Mouse (Mus musculus): ENCODE measurements at regions not wholly inside any gene's neighbourhood (a gene's known extent, or its start where the extent isn't known, plus 50 kb on each side); places are given as distances from the start of the nearest gene placed in this dataset.

GRCm38 (mm10) chr2:117502611-117503010, 159.8 kb upstream of the Rasgrp1 start:
- TF ChIP-seq ZC3H11A (IDR thresholded peaks at IDR 0.05; ENCODE audit: borderline replicate concordance, low read depth, low read length), result no peak
- no peak for TF ChIP-seq CHD2 (IDR thresholded peaks at IDR 0.05; ENCODE audit: low read depth, low read length)
- TF ChIP-seq MAFK (IDR thresholded peaks at IDR 0.05; ENCODE audit: insufficient read depth, low read depth, low read length), result no peak
- no peak for TF ChIP-seq HCFC1 (IDR thresholded peaks at IDR 0.05; ENCODE audit: borderline replicate concordance, insufficient read depth, low read length)
- TF ChIP-seq ZNF384 (IDR thresholded peaks at IDR 0.05; ENCODE audit: low read depth, low read length), result no peak
- in situ Hi-C loops (cut with MboI; ENCODE audit: low sequenced_read_pairs in 2 of 2, unreplicated experiment in 2 of 2), result no loop called here
- no peak overlapping the region for H3K4me3 ChIP-seq (ENCODE audit: insufficient read depth in 1 of 2, low read depth in 1 of 2, low read length in 2 of 2, poor library complexity in 1 of 2, severe bottlenecking in 1 of 2)

GRCm38 (mm10) chr2:117511737-117512136, 168.9 kb upstream of the Rasgrp1 start:
- Histone ChIP-seq H3K9ac (ENCODE audit: insufficient read depth, low read depth, low read length, poor library complexity, severe bottlenecking) (no peak overlapping the region), H3K27ac (ENCODE audit: insufficient read depth, low read depth, low read length, poor library complexity, severe bottlenecking) (no peak overlapping the region), H3K36me3 (ENCODE audit: control insufficient read depth, insufficient read depth, low read length, poor library complexity, severe bottlenecking) (no peaks in the 10 kb centered on the region), H3K4me1 (ENCODE audit: control insufficient read depth in 2 of 2, insufficient read depth in 2 of 2, low read length in 2 of 2, poor library complexity in 1 of 2) (no peaks in the 10 kb centered on the region), H3K9me3 (ENCODE audit: control insufficient read depth, insufficient read depth, low read depth, low read length) (no peaks in the 10 kb centered on the region), H3K4me3 (ENCODE audit: insufficient read depth in 1 of 2, low read depth in 1 of 2, low read length in 2 of 2, poor library complexity in 1 of 2, severe bottlenecking in 1 of 2) (no peak overlapping the region)
- no peak for DNase-seq (ENCODE audit: low read depth, low spot score)
- no peak for TF ChIP-seq CHD2 (IDR thresholded peaks at IDR 0.05; ENCODE audit: low read depth, low read length)
- TF ChIP-seq MAFK (IDR thresholded peaks at IDR 0.05; ENCODE audit: insufficient read depth, low read depth, low read length), result no peak
- no peak for TF ChIP-seq ZNF384 (IDR thresholded peaks at IDR 0.05; ENCODE audit: low read depth, low read length)
- no peak for TF ChIP-seq ZC3H11A (IDR thresholded peaks at IDR 0.05; ENCODE audit: borderline replicate concordance, low read depth, low read length)
- no peak for TF ChIP-seq HCFC1 (IDR thresholded peaks at IDR 0.05; ENCODE audit: borderline replicate concordance, insufficient read depth, low read length)
- in situ Hi-C loops (cut with MboI; ENCODE audit: low sequenced_read_pairs in 2 of 2, unreplicated experiment in 2 of 2), result no loop called here

More at GRCm38 (mm10) chr2:117502611-117503010, 159.8 kb upstream of the Rasgrp1 start:
- Histone ChIP-seq H3K4me1 (ENCODE audit: control insufficient read depth in 2 of 2, insufficient read depth in 2 of 2, low read length in 2 of 2, poor library complexity in 1 of 2) (no peaks in the 10 kb centered on the region), H3K27ac (ENCODE audit: insufficient read depth, low read depth, low read length, poor library complexity, severe bottlenecking) (no peak overlapping the region), H3K36me3 (ENCODE audit: control insufficient read depth, insufficient read depth, low read length, poor library complexity, severe bottlenecking) (no peaks in the 10 kb centered on the region), H3K9ac (ENCODE audit: insufficient read depth, low read depth, low read length, poor library complexity, severe bottlenecking) (no peak overlapping the region), H3K9me3 (ENCODE audit: control insufficient read depth, insufficient read depth, low read depth, low read length) (no peaks in the 10 kb centered on the region)
- no peak for DNase-seq (ENCODE audit: low read depth, low spot score)

GRCm38 (mm10) chr2:117512551-117512950, 169.8 kb upstream of the Rasgrp1 start:
- Histone ChIP-seq H3K4me3 (ENCODE audit: insufficient read depth in 1 of 2, low read depth in 1 of 2, low read length in 2 of 2, poor library complexity in 1 of 2, severe bottlenecking in 1 of 2) (no peak overlapping the region), H3K36me3 (ENCODE audit: control insufficient read depth, insufficient read depth, low read length, poor library complexity, severe bottlenecking) (no peaks in the 10 kb centered on the region), H3K9ac (ENCODE audit: insufficient read depth, low read depth, low read length, poor library complexity, severe bottlenecking) (no peak overlapping the region), H3K4me1 (ENCODE audit: control insufficient read depth in 2 of 2, insufficient read depth in 2 of 2, low read length in 2 of 2, poor library complexity in 1 of 2) (no peaks in the 10 kb centered on the region), H3K27ac (ENCODE audit: insufficient read depth, low read depth, low read length, poor library complexity, severe bottlenecking) (no peak overlapping the region), H3K9me3 (ENCODE audit: control insufficient read depth, insufficient read depth, low read depth, low read length) (no peaks in the 10 kb centered on the region)
- no peak for DNase-seq (ENCODE audit: low read depth, low spot score)
- TF ChIP-seq ZNF384 (IDR thresholded peaks at IDR 0.05; ENCODE audit: low read depth, low read length) (no peak), MAFK (IDR thresholded peaks at IDR 0.05; ENCODE audit: insufficient read depth, low read depth, low read length) (no peak), CHD2 (IDR thresholded peaks at IDR 0.05; ENCODE audit: low read depth, low read length) (no peak), HCFC1 (IDR thresholded peaks at IDR 0.05; ENCODE audit: borderline replicate concordance, insufficient read depth, low read length) (no peak), ZC3H11A (IDR thresholded peaks at IDR 0.05; ENCODE audit: borderline replicate concordance, low read depth, low read length) (no peak)
- in situ Hi-C loops (cut with MboI; ENCODE audit: low sequenced_read_pairs in 2 of 2, unreplicated experiment in 2 of 2), result no loop called here

GRCm38 (mm10) chr2:117524437-117524836, 181.6 kb upstream of the Rasgrp1 start:
- Histone ChIP-seq H3K4me3 (ENCODE audit: insufficient read depth in 1 of 2, low read depth in 1 of 2, low read length in 2 of 2, poor library complexity in 1 of 2, severe bottlenecking in 1 of 2) (no peak overlapping the region), H3K9me3 (ENCODE audit: control insufficient read depth, insufficient read depth, low read depth, low read length) (no peaks in the 10 kb centered on the region), H3K9ac (ENCODE audit: insufficient read depth, low read depth, low read length, poor library complexity, severe bottlenecking) (no peak overlapping the region), H3K4me1 (ENCODE audit: control insufficient read depth in 2 of 2, insufficient read depth in 2 of 2, low read length in 2 of 2, poor library complexity in 1 of 2) (no peaks in the 10 kb centered on the region), H3K36me3 (ENCODE audit: control insufficient read depth, insufficient read depth, low read length, poor library complexity, severe bottlenecking) (no peaks in the 10 kb centered on the region), H3K27ac (ENCODE audit: insufficient read depth, low read depth, low read length, poor library complexity, severe bottlenecking) (no peak overlapping the region)
- TF ChIP-seq MAFK (IDR thresholded peaks at IDR 0.05; ENCODE audit: insufficient read depth, low read depth, low read length) (no peak), CHD2 (IDR thresholded peaks at IDR 0.05; ENCODE audit: low read depth, low read length) (no peak), ZNF384 (IDR thresholded peaks at IDR 0.05; ENCODE audit: low read depth, low read length) (no peak), ZC3H11A (IDR thresholded peaks at IDR 0.05; ENCODE audit: borderline replicate concordance, low read depth, low read length) (no peak), HCFC1 (IDR thresholded peaks at IDR 0.05; ENCODE audit: borderline replicate concordance, insufficient read depth, low read length) (no peak)
- in situ Hi-C loops (cut with MboI; ENCODE audit: low sequenced_read_pairs in 2 of 2, unreplicated experiment in 2 of 2), result no loop called here
- no peak for DNase-seq (ENCODE audit: low read depth, low spot score)

- DNase-seq (ENCODE audit: low read depth, low spot score), result no peak
- no peaks in the 10 kb centered on the region for H3K9me3 ChIP-seq (ENCODE audit: control insufficient read depth, insufficient read depth, low read depth, low read length)
- no peaks in the 10 kb centered on the region for H3K36me3 ChIP-seq (ENCODE audit: control insufficient read depth, insufficient read depth, low read length, poor library complexity, severe bottlenecking)
- no peak overlapping the region for H3K27ac ChIP-seq (ENCODE audit: insufficient read depth, low read depth, low read length, poor library complexity, severe bottlenecking)
- no peak overlapping the region for H3K9ac ChIP-seq (ENCODE audit: insufficient read depth, low read depth, low read length, poor library complexity, severe bottlenecking)
- H3K4me1 ChIP-seq (ENCODE audit: control insufficient read depth in 2 of 2, insufficient read depth in 2 of 2, low read length in 2 of 2, poor library complexity in 1 of 2), result no peaks in the 10 kb centered on the region
- H3K4me3 ChIP-seq (ENCODE audit: insufficient read depth in 1 of 2, low read depth in 1 of 2, low read length in 2 of 2, poor library complexity in 1 of 2, severe bottlenecking in 1 of 2), result no peak overlapping the region
- in situ Hi-C loops (cut with MboI; ENCODE audit: low sequenced_read_pairs in 2 of 2, unreplicated experiment in 2 of 2), result loop anchor here in 1 of 2 experiments (25.0 kb wide), 1 partner anchor 698 kb away; no protein-coding TSS in a partner anchor
- TF ChIP-seq ZNF384 (IDR thresholded peaks at IDR 0.05; ENCODE audit: low read depth, low read length) (no peak), HCFC1 (IDR thresholded peaks at IDR 0.05; ENCODE audit: borderline replicate concordance, insufficient read depth, low read length) (no peak), CHD2 (IDR thresholded peaks at IDR 0.05; ENCODE audit: low read depth, low read length) (no peak), ZC3H11A (IDR thresholded peaks at IDR 0.05; ENCODE audit: borderline replicate concordance, low read depth, low read length) (no peak), MAFK (IDR thresholded peaks at IDR 0.05; ENCODE audit: insufficient read depth, low read depth, low read length) (no peak)
These were observed 196.1 kb upstream of the Rasgrp1 start for GRCm38 (mm10) chr2:117538865-117539264.
